Mouse (Mus musculus) gastrocnemius, postnatal 14 days (tissue): ENCODE data around the gene Runx2. TPM values are rescaled to one million over a fixed set of nuclear protein-coding genes. Genes with fewer than 3 reads are reported as not detected.

Experiments
- DNase-seq: peaks from one replicate; pipeline ENCODE4 v3.0.0; 2021; ENCODE audit warnings: mixed read lengths
- intact Hi-C: fragments of 180-260 bp; cut with DNase I; formaldehyde crosslinking; loops from one replicate; pipeline ENCODE4 v1.15.1; 2025; ENCODE audit warnings: low total_unique reads
- total RNA-seq, 2 experiments: library from RNA; stranded (reverse); gene quantifications; 2 replicates each; pipeline ENCODE4 v1.2.3; 2021

Runx2 gene
- total RNA-seq, 2 experiments from 2014 or later: 0.25 to 0.38 TPM

DNA sequence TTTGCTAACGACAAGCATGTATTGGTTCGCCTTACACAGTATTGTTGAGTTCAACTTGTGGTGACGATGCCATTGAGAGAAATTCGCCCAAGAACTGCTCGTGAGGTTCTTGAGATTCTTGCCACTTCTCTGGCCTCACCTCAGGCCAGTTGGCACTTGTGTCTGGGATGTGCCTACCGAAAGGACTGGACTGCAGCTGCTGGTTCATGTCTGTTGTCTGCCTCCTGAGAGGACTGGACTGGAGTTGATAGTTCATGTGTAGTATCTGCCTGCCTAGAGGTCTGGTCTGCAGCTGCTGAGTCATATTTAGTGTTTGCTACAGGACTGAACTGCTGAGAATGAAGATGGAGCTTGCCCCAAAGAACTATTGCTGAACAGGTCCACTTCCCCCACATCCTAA is 296.4 kb downstream of the Runx2 start:
- intact Hi-C loops: no loop called here
- no peak for DNase-seq

DNA sequence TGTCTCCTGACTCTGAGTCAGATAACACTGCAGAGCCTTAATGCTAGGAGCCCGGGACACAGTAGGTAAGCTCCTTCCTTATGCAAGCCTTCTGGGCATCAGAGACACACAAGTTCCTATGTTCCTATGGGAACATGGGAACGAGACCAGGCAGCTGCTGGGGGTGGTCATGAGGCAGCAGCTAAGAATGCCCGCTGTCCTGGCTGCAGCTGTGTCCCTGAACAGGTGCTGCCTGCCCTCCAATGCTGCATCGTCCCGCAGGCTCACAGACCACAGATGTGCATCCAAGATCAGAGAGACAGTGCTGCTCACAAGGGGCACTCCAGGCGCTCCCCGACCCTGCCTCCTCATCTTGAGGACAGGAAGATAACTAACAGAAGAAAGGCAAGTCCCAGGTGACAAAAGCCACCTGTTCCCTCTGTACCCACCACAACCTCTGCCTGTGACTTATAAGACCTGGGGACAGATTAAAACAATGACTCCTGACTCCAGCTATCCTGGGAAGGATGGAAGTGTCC is 306.3 kb downstream of the Runx2 start:
- intact Hi-C loops: no loop called here
- DNase-seq: no peak

DNA sequence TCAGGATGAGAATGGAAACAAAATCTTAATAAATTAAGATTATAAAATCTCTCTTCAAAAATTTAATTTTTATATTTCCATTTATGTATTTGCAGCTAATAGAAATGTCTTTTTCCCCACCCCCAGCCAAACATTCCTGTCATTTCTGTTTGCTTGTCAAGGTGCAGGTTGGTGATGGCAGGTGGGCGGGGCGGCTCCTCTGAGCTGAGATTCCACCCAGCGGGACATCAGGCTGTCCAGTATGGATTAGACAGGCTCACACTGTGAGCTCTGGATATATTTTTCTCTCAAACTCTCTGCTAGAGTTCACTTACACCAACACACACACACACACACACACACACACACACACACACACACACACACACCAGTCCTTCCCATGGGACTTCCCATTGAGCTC is 306.9 kb downstream of the Runx2 start:
- intact Hi-C loops: no loop called here
- no peak for DNase-seq

DNA sequence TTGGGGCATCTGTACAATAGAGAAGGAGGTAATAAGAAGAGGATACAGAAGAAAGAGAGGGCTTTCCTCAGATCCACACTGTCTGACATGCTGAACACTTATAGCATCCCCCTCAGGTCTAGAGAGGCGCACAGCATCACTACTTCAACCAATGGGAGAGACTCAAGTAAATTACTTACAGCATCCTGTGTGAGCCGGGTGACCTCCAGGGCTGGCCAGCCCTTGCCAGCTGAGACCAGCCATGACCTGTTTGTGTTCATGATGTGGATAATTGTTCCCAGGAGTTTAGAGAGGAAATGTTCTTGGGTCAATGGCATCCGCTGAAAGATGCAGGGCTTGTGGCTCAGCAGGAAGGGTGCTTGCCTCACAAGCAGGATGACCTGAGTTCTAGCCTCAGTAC is 308.1 kb downstream of the Runx2 start:
- intact Hi-C loops: no loop called here
- DNase-seq: no peak

DNA sequence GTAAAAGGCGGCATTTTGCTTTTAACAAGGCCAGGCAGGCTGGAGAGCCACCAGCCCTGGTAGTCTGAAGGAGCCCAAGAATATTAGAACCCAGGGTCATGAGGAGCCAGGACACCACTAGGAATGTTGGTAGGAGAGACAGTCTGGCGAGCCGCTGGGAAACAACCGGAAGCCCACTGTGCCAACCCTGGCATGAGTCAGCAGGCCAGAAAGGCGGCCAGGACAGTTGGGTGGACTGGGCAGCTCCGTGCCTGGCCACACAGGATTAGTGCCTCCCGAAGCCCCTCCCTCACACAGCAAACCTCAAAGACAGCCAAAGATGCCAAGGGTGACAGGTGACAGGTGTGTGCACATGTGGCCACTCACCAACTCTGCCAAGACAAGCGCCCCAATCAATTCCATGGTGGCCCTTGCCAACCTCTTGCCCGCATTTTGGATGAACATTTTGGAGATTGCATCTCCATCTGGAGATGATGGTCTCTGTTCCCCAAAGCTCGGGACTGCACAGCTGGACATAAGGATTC is 309.7 kb downstream of the Runx2 start:
- intact Hi-C loops: no loop called here
- peak; percentile 58 for DNase-seq

DNA sequence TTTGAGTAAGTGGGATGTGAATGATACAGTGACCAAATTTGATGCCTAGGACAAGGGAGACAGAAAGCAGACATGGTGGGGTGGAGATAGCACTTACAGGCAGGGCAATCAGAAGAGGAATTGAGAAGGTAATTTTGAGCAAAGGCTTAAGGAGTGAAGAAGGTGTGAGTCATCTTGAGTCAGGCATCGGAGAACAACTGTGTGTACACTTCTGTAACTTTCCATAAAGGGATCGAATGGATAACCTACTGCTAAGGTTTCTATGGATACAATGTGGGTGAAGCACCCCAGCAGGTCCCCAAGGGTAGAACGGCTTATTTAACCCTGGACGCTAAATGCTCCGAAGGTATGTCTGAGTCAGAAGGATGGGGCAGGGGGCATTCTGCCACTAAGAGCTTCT is 312.4 kb downstream of the Runx2 start:
- intact Hi-C loops: no loop called here
- DNase-seq: no peak

DNA sequence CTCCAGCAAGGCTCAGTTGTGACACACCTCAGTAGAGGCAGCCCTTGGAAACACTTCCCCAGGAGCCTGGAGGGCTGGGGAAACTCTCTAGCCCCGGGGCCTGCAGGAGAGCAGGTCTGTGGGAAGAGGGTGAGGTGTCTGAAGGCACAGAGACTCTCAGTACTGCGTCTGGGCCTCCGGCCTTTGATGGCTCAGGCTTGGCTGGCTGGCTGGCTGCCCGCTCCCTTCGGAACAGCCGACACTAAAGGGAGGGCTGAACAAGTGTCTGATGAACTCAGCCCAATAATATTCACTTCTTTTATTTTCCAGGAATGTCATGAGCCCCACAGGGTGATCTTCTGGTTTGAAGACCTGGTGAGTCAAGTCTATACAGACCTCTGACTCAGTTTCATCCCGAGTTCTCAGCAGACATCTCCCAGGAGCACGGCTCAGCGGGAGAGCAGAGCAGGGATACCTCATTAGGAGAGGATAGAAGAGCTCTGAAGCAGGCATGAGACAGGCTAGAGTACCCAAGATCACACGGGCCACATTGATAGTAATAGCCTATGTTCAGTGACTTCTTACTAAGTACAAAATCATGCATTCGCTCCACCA is 314.2 kb downstream of the Runx2 start:
- intact Hi-C loops: no loop called here
- peak; percentile 77 for DNase-seq

DNA sequence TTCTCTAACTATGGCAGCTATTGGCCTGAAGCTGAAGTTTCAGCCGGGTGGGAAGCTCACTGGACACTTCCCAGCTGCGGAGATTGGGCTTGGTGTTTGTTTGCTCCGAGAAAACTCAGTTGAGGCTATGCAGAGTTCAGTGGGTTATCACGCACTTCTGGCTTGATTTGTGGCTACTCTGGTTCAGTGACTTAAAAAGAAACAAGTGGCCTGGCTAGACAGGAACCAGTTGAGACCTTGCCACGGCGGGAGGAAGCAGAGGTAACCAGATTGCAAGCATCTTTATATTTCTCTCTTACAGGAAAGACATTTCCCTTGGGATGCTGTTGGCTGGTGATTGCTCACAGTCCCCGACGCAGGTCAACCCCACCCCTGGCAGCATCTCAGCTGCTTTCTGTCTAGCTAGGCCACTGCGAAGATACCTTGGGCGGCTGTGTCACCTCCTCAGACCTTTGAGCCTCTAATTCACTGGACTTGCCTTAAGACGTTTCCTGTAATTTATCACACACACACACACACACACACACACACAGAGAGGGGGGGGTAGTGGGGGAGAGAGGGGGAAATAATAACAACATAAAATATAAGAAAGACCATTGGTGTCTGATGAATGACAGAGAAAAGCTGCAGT is 324.3 kb downstream of the Runx2 start:
- intact Hi-C loops: no loop called here
- DNase-seq: no peak

DNA sequence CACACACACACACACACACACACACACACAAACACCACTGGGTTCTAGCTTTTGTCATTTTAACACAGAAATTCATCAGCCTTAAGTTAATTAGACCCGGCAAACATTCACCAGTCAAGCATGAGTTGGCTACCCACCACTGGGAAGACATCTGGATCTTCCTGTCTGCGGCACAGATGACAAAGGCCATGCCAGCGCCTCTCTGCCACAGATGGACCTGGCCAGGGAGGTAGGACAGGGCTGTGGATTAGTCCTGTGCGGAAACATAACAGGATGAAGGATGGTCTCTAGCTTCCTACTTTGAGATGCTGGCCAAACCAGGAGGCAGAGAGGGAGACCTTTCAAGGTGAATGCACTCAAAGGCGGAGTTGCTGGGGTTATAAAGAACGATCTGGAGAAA is 325.3 kb downstream of the Runx2 start:
- DNase-seq: no peak
- intact Hi-C loops: no loop called here

DNA sequence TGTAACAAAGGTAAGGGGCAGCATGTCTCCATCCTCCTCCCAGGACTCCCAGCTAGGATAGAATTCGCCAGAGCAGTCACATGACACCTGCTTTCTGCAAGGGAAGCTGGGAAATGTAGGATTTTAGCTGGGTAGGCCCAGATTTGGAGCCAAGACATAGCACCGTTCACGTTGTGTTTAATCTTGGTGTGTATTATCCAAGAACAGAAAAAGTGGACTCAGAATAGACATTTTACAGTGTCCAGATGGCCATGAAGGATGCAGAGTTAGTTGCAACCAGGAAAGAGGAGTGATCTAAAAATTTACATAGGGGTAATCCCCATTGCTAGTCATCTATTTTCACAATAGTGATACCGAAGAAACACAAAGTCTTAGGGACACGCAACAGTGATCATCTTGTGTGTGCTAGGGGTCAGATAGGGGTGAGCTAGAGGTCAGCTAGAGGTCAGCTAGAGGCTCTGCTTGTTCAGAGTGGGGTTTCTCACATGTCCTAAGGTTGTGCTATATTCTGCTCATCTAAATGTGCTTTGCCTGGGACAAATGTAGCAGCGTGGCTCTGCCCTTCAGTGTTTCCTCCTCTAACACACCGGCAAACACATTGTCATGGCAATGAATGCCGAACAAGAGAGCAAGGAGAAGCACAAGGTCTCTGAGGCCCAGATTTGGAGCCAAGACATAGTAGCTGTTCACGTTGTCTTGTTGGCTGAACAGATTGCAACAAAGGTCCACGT is 326.9 kb downstream of the Runx2 start:
- intact Hi-C loops: no loop called here
- DNase-seq: no peak

DNA sequence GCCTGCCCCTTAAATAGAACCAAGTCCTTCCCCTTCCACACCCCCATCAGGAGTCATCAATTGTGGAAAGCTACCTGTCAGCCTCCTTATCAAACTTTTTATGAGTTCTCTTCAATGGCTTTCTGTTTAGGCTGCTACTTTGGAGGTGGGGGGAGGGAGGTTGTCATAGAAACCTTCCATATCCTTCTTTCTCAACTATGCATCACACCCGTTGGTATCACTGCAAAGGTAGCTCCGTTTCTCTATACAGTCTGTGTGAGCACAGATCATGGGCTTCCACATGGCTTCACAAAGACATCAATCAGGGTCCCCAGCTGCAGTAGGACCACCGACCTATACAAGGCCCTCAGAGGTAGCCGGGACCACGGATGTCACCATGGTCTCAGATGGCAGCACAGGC is 329.3 kb downstream of the Runx2 start:
- intact Hi-C loops: no loop called here
- DNase-seq: no peak

DNA sequence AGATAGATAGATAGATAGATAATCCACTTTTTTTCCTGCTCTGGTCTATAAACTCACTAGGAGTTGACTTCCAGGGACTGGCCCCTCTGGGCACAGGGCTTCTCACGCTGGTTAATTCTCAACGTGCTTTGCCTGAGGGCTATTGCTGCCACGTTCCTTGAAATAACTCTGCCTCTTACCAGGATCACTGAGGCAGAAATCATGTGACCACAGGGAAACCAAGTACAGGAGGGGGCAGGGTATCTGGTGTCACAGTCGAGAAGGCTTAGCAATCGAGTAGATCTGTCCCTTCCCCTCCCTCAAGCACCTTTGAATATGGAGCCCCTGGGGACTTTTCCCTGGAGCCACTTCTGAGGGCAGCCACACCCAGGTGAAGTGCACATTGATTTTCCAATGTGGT is 334.7 kb downstream of the Runx2 start:
- intact Hi-C loops: no loop called here
- DNase-seq: no peak

DNA sequence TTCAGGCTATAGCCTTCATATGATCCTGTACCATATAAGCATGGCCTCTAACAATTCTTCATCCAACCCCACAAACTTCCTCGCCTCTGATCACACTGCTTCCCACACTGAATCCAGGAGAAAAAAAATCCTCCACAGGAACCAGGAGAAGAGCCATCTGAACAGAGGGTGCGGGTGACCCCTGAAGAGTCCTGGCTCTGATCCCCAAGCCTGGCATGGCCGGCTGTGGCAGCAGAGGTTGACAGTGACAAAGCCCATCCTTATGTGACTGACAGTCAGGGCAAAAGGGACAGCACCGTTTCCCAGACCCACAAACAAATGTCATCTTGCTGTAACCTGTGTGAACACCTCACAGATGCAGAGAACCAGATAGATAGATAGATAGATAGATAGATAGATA is 335.1 kb downstream of the Runx2 start:
- intact Hi-C loops: no loop called here

DNA sequence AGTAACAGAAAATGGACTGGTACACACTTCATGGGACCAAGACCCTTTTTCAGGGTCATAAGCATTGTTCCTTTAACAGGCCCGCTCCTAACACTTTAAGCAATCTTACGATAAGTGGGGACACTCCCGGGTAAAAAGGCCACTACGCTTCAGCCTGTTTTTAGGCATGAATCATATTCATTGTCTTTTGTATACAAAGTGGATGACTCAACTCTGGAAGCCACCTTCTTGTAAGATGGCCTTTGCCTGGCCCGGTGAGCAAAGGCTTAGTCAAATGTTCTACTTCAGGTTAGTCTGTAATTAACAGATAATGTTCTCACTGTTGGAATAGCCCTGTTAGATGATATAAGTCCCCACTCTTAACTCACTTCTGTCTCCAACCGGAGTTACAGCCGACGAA is 338.7 kb downstream of the Runx2 start:
- DNase-seq: no peak
- intact Hi-C loops: no loop called here

More for the DNA sequence above, 335.1 kb downstream of the Runx2 start:
- DNase-seq: no peak

DNA sequence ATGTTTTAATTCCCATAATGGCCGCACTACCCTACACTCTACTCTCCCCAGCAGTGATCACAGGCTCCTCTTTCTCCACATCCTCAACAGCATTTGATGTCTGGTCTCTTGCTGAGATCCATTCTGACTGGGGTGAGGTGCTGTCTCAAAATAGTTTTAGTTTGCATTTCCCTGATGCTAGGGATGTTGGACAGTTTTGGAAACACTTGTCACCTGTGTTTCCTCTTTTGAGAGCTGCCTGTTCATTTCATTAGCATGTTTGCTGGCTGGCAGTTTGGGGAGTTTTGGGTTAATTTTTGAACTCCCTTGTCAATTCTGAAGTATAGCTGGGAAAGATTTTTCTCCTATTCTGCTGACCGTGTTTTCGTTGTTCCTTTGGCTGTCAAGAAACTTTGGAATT is 340.3 kb downstream of the Runx2 start:
- intact Hi-C loops: no loop called here
- no peak for DNase-seq

DNA sequence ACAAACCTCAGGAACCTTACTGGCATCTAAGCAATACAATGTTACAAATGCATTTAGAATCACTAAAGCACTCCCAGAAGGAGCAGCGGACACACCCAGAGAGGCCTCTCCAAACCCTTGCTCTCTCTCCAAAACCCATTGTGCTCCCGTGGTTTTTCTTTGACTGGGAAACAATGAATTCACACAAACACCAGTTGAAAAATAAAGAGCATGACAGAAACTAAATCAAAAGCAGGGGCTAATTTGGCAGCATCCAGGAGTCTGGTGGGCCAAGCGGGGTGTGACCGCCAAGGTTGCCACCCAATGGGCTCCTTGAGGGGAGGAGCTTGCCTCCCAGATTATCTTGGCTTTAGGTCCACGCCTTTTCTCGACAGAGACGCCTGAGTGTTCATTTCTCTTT is 341.9 kb downstream of the Runx2 start:
- intact Hi-C loops: no loop called here
- no peak for DNase-seq

DNA sequence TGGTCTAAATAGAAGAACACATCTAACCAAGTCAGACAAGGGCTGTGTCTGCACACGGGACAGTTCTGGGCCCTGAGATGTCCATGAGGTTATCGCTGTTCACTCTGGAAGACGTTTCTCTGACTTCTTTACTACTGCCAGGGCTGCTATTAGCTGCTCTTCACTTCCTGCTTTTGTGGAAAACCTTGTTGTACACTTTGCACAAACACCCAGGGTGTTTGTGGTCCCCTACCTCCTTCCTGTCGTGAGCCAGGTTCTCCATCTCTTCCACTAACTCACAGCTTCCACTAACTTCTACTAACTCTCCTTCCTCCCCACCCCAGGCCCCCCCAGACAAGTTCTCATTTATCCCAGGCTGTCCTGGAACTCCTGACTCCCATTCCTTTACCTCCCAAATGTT is 350.9 kb downstream of the Runx2 start:
- no peak for DNase-seq
- intact Hi-C loops: no loop called here

DNA sequence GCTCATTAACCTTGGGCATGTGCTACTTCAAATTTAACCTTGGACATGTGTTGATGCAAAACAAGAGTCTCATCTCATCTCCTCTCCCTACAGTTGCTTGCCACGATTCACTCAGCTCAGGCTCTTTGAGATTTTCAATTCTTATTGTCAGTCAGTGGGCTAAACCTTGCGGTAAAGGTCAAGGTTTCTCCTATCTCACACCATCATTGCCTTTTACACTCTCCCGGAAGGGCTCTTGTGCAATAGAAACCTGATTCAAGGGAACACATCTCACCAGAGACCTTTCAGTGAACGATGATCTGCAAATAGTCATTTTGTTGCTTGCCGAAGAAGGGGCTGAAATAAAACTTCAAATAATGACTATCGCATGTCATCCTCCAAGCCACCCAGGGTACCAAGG is 354.4 kb downstream of the Runx2 start:
- no peak for DNase-seq
- intact Hi-C loops: no loop called here

DNA sequence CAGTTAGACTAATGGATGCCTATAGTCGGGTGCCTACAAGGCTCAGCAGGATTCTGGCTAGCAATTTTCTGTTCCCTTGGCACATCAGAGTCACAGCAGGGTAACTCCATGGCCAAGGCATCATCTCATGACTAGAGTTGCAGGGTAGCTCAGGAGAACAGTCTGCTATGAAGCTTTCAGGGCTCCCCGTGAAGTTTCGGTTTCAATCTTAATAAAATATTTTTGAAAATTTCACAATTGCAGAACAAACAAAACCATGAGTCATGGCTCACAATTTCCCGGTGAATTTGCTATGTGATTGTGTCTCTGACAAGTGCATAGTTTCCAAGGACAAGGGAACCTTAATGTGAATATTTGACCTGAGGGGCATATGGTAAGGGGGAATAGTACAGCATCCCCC is 355.6 kb downstream of the Runx2 start:
- intact Hi-C loops: loop anchor here (5.0 to 10.0 kb wide), 2 partner anchors 283 to 796 kb away; no protein-coding TSS in a partner anchor
- DNase-seq: no peak

DNA sequence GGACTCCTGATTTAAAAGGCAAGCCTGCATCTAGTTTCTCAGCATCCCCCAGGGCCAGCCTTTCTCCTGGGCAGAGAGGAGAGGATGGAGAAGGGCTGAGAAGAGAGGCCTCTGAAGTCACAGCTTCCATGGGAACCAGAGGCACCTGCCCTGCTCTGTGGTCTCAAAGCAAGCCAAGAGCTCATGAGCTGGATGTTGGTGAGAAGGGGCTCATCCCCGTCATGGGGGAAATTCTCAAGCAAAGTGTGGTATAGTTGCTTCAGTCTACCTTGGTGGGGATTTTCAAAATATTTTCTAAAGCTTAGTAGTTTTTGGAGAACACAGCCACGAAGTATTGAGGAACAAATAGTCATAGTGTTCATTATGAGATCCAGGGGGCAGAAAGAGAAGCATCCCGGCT is 357.9 kb downstream of the Runx2 start:
- DNase-seq: no peak
- intact Hi-C loops: loop anchor here (5.0 to 10.0 kb wide), 2 partner anchors 286 to 798 kb away; no protein-coding TSS in a partner anchor
